Mouse (Mus musculus) urinary bladder, adult 18-20 months (tissue): ENCODE results near the gene Slc2a1.

Experiments
- DNase-seq, 2 experiments: peaks; one replicate each; pipeline ENCODE4 v3.0.0; 2022; ENCODE audit warnings: low spot score in 2 of 2, mixed read lengths in 2 of 2

Slc2a1 gene

GRCm38 (mm10) chr4:119108495-119109408 is at the start of gene Slc2a1:
Gene Slc2a1 (plus strand): TSS chr4:119108711.
- DNase-seq: peak; percentile 84 to 86

- no peak for DNase-seq
Observed at GRCm38 (mm10) chr4:119066791-119067190, 41.7 kb upstream of the Slc2a1 start.

- peak in 1 of 2 experiments; percentile 64 for DNase-seq
Observed at GRCm38 (mm10) chr4:119067204-119067603, 41.3 kb upstream of the Slc2a1 start.

- DNase-seq: no peak
Observed at GRCm38 (mm10) chr4:119068918-119069317, 39.6 kb upstream of the Slc2a1 start.

GRCm38 (mm10) chr4:119070181-119070580 is 38.3 kb upstream of the Slc2a1 start:
- DNase-seq: no peak

- no peak for DNase-seq
Observed at GRCm38 (mm10) chr4:119070959-119071647, 37.4 kb upstream of the Slc2a1 start.

- no peak for DNase-seq
Observed at GRCm38 (mm10) chr4:119071648-119072362, 36.7 kb upstream of the Slc2a1 start.

GRCm38 (mm10) chr4:119072363-119072940 is 36.1 kb upstream of the Slc2a1 start:
- DNase-seq: no peak

GRCm38 (mm10) chr4:119072941-119073451 is 35.5 kb upstream of the Slc2a1 start:
- DNase-seq: no peak

GRCm38 (mm10) chr4:119073626-119074025 is 34.9 kb upstream of the Slc2a1 start:
- no peak for DNase-seq

- no peak for DNase-seq
Observed at GRCm38 (mm10) chr4:119074596-119074995, 33.9 kb upstream of the Slc2a1 start.

- no peak for DNase-seq
Observed at GRCm38 (mm10) chr4:119075273-119075672, 33.2 kb upstream of the Slc2a1 start.

GRCm38 (mm10) chr4:119076336-119076735 is 32.2 kb upstream of the Slc2a1 start:
- DNase-seq: no peak

- no peak for DNase-seq
Observed at GRCm38 (mm10) chr4:119077084-119077682, 31.3 kb upstream of the Slc2a1 start.

- no peak for DNase-seq
Observed at GRCm38 (mm10) chr4:119079928-119080327, 28.6 kb upstream of the Slc2a1 start.

GRCm38 (mm10) chr4:119082740-119083231 is 25.7 kb upstream of the Slc2a1 start:
- no peak for DNase-seq

- no peak for DNase-seq
Observed at GRCm38 (mm10) chr4:119088424-119088823, 20.1 kb upstream of the Slc2a1 start.

- DNase-seq: no peak
Observed at GRCm38 (mm10) chr4:119093890-119094289, 14.6 kb upstream of the Slc2a1 start.

GRCm38 (mm10) chr4:119094987-119095386 is 13.5 kb upstream of the Slc2a1 start:
- no peak for DNase-seq

GRCm38 (mm10) chr4:119096401-119096800 is 12.1 kb upstream of the Slc2a1 start:
- DNase-seq: no peak

- no peak for DNase-seq
Observed at GRCm38 (mm10) chr4:119097421-119097820, 11.1 kb upstream of the Slc2a1 start.
